Mouse (Mus musculus) CH12.LX (cell line): ENCODE data around the gene Txndc15.

Source experiments
- CTCF ChIP-seq, 2 experiments: IDR thresholded peaks in 1 of 2; conservative IDR thresholded peaks in 1 of 2; 2 replicates each; pipeline ENCODE4 v1.5.1; 2011 to 2012; ENCODE audit warnings: low read depth in 2 of 2, low read length in 2 of 2, improper control_type of control experiment in 1 of 2, inconsistent platforms in 1 of 2, mild to moderate bottlenecking in 1 of 2, moderate library complexity in 1 of 2
- MAFK ChIP-seq: IDR thresholded peaks from 2 replicates; pipeline ENCODE4 v1.6.1; 2011; ENCODE audit warnings: low read length, improper control_type of control experiment; ENCODE audit not compliant: insufficient replicate concordance
- TBP ChIP-seq: conservative IDR thresholded peaks from 2 replicates; pipeline ENCODE4 v1.6.1; 2011; ENCODE audit warnings: low read depth, low read length, improper control_type of control experiment

DNA sequence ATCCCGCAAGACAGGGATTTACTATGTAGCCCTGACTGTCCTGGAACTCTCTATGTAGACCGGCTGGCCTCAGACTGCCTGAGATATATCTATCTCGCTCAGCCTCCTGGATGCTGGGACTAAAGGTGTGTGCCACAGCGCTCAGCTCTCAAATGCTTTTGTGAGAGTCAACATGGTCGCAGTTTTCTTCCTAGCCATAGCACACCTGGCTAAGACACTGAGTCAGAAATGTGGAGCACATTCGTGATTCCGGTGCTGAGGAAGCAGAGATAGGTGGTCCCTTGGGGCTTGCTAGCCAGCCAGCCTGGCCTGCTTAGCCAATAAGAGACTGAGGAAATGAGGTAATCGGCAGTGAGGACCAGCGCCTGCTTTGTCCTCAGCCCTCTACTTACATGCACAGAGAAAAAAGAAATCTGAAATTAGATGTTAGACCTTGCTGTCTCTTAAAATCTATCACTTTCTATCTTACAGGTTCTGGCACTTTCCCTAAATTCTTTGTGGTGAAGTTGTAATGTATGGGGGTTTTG is 28.3 kb upstream of the Txndc15 start:
- TF ChIP-seq MAFK (no peak), TBP (0 out of 2 replicates have a peak, but pooled peaks have one; percentile 28), CTCF (conservative IDR thresholded peaks at IDR 0.05 in 1 of 2, IDR thresholded peaks at IDR 0.05 in 1 of 2; ENCODE audit: low read depth in 2 of 2, low read length in 2 of 2) (no peak)
